16 mouse cellular contexts compared by ENCODE assay signal in genomic region chr15:59879311-59879710, GRCm38 (mm10).
DNase-seq lines count a peak whose midpoint lies in the region; ATAC-seq and TF ChIP-seq lines count a peak whose summit lies in the region.
"Had no signal": no experiment of that assay in that cellular context is flagged by ENCODE, and none has a peak within 500 bp of the region (broad histone marks: within the 10 kb centered on the region; RNA-seq: fewer than 3 reads in every experiment).

No protein-coding gene starts in this region.

- no peak for DNase-seq in kidney, postnatal 0 days (ENCODE audit: low spot score)
- no peak for DNase-seq in kidney, adult 9 months
- DNase-seq in right cerebral cortex, postnatal 14 days: peak; percentile 12
- DNase-seq in right cerebral cortex, postnatal 36 days (ENCODE audit: low spot score in 2 of 2): no peak
- DNase-seq in T-cell, adult 2 months (ENCODE audit: low spot score): peak; percentile 32
- peak; percentile 29 to 31 for DNase-seq in thymus, postnatal 36 days
- DNase-seq in ovary, adult 18-20 months (ENCODE audit: low spot score): no peak
- DNase-seq: adrenal gland, adult 2 months; gastrocnemius, postnatal 36 days; kidney, adult 2 months had no signal

- no peak overlapping the region for H3K27ac ChIP-seq in kidney, postnatal 0 days
- H3K27ac ChIP-seq: embryonic facial prominence, embryonic 10.5 days; heart, embryonic 15.5 days; hindbrain, embryonic 12.5 days; neural tube, embryonic 15.5 days had no signal

- no peak overlapping the region for H3K4me2 ChIP-seq in kidney, postnatal 0 days (ENCODE audit: low read length)
- H3K4me2 ChIP-seq: heart, embryonic 15.5 days; hindbrain, embryonic 12.5 days; liver, embryonic 11.5 days; neural tube, embryonic 15.5 days had no signal

- H3K27me3 ChIP-seq in kidney, postnatal 0 days (ENCODE audit: insufficient read depth, low read length): no peaks in the 10 kb centered on the region
- H3K27me3 ChIP-seq: heart, embryonic 15.5 days; hindbrain, embryonic 12.5 days; neural tube, embryonic 15.5 days had no signal

- TF ChIP-seq CTCF in kidney, postnatal 0 days (IDR thresholded peaks at IDR 0.05; ENCODE audit: low read depth): peak; percentile 29; the same call in 1 of the 2 replicates

- ATAC-seq in kidney, postnatal 0 days (replicated peaks; ENCODE audit: low FRiP score, low read depth): no peak
- ATAC-seq: CD4-positive, CD25-positive, alpha-beta regulatory T cell, adult 4 months had no signal

- H3K4me1 ChIP-seq in kidney, postnatal 0 days (replicated peaks; ENCODE audit: insufficient read depth, low read length): no peaks in the 10 kb centered on the region
- H3K4me1 ChIP-seq: embryonic facial prominence, embryonic 10.5 days; heart, embryonic 15.5 days; hindbrain, embryonic 12.5 days; neural tube, embryonic 15.5 days had no signal

- H3K4me3 ChIP-seq in kidney, postnatal 0 days (replicated peaks; ENCODE audit: low read depth, low read length): no peak overlapping the region
- H3K4me3 ChIP-seq: embryonic facial prominence, embryonic 10.5 days; heart, embryonic 15.5 days; hindbrain, embryonic 12.5 days; neural tube, embryonic 15.5 days had no signal

- WGBS in kidney, postnatal 0 days: 72% methylated on average over 4 of the region's 4 CpGs

- no peaks in the 10 kb centered on the region for H3K9me3 ChIP-seq in kidney, postnatal 0 days (replicated peaks; ENCODE audit: low read length)
- H3K9me3 ChIP-seq: embryonic facial prominence, embryonic 10.5 days; heart, embryonic 15.5 days; hindbrain, embryonic 12.5 days; neural tube, embryonic 15.5 days had no signal

- no peak overlapping the region for H3K9ac ChIP-seq in kidney, postnatal 0 days (ENCODE audit: low read depth, low read length)
- H3K9ac ChIP-seq: heart, embryonic 15.5 days; hindbrain, embryonic 12.5 days; neural tube, embryonic 15.5 days had no signal

- H3K36me3 ChIP-seq in kidney, postnatal 0 days (ENCODE audit: insufficient read depth, low read length): no peaks in the 10 kb centered on the region
- H3K36me3 ChIP-seq: embryonic facial prominence, embryonic 10.5 days; heart, embryonic 15.5 days; hindbrain, embryonic 12.5 days; neural tube, embryonic 15.5 days had no signal

Comparison
In these comparisons a context has a peak if more than half of its experiments do, and no peak if none do; other contexts are left out.
1. DNase-seq: peak in right cerebral cortex, postnatal 14 days (single experiment), T-cell, adult 2 months (single experiment) and thymus, postnatal 36 days (2 of 2); none in kidney, postnatal 0 days (single experiment), kidney, adult 9 months (single experiment), right cerebral cortex, postnatal 36 days (0 of 2) and ovary, adult 18-20 months (single experiment).